Mouse (Mus musculus): ENCODE results near the gene Nme7. TPM values are rescaled to one million over a fixed set of nuclear protein-coding genes. Genes with fewer than 3 reads are reported as not detected.

Gene Nme7
- 17.6 and 18.5 TPM in 2 replicates for total RNA-seq (2014; rRNA removed)
- 25.8 and 27.5 TPM in 2 replicates for polyA plus RNA-seq (2015; fragmentation: Nextera tagmentation; extraction: Ambion mirVana)

- Histone ChIP-seq H3K9ac (replicated peaks; ENCODE audit: low read length, poor library complexity, severe bottlenecking) (no peak within 1 kb of the TSS), H3K36me3 (ENCODE audit: insufficient read depth, low read length) (peaks cover 24% of the 10 kb centered on the region), H3K27ac (ENCODE audit: low read depth, low read length) (no peak within 1 kb of the TSS), H3K4me3 (ENCODE audit: low read depth, low read length) (no peak within 1 kb of the TSS), H3K27me3 (ENCODE audit: insufficient read depth, low read length) (no peaks in the 10 kb centered on the region), H3K4me2 (ENCODE audit: low read depth, low read length, poor library complexity, severe bottlenecking) (no peak within 1 kb of the TSS), H3K4me1 (ENCODE audit: insufficient read depth, low read length) (peaks cover 4% of the 10 kb centered on the region; the same call in 1 of the 2 replicates), H3K9me3 (ENCODE audit: low read length) (no peaks in the 10 kb centered on the region)
- no peak for TF ChIP-seq CTCF (IDR thresholded peaks at IDR 0.05)
- DNase-seq (ENCODE audit: low spot score) (no peak), ATAC-seq (ENCODE audit: low FRiP score) (no peak)
- 88% methylated on average over 5 of the region's 5 CpGs for WGBS
Observed at GRCm38 (mm10) chr1:164303821-164304220, at the start of gene Nme7. Nme7 (plus strand) TSS chr1:164304121.

- Histone ChIP-seq H3K9me3 (ENCODE audit: low read length) (no peaks in the 10 kb centered on the region), H3K4me3 (ENCODE audit: low read depth, low read length) (no peak overlapping the region), H3K4me1 (ENCODE audit: insufficient read depth, low read length) (peaks cover 10% of the 10 kb centered on the region; the same call in 1 of the 2 replicates), H3K36me3 (ENCODE audit: insufficient read depth, low read length) (peaks cover 16% of the 10 kb centered on the region; the same call in 1 of the 2 replicates), H3K27ac (ENCODE audit: low read depth, low read length) (no peak overlapping the region), H3K9ac (replicated peaks; ENCODE audit: low read length, poor library complexity, severe bottlenecking) (no peak overlapping the region), H3K4me2 (ENCODE audit: low read depth, low read length, poor library complexity, severe bottlenecking) (no peak overlapping the region), H3K27me3 (ENCODE audit: insufficient read depth, low read length) (no peaks in the 10 kb centered on the region)
- DNase-seq (ENCODE audit: low spot score): no peak
- no peak for ATAC-seq (ENCODE audit: low FRiP score)
- no peak for TF ChIP-seq CTCF (IDR thresholded peaks at IDR 0.05)
- WGBS: 84% methylated on average over 3 of the region's 3 CpGs
Observed at GRCm38 (mm10) chr1:164254836-164255235, 49.1 kb upstream of the Nme7 start.

- no peak for DNase-seq (ENCODE audit: low spot score)
- 89% methylated on average over 16 of the region's 16 CpGs for WGBS
Observed at GRCm38 (mm10) chr1:164260171-164261028, 43.5 kb upstream of the Nme7 start.

GRCm38 (mm10) chr1:164261553-164261952 lies 42.4 kb upstream of the Nme7 start:
- H3K4me3 ChIP-seq (ENCODE audit: low read depth, low read length): no peak overlapping the region
- H3K27me3 ChIP-seq (ENCODE audit: insufficient read depth, low read length): no peaks in the 10 kb centered on the region
- ATAC-seq (ENCODE audit: low FRiP score) (no peak), DNase-seq (ENCODE audit: low spot score) (no peak)
- TF ChIP-seq CTCF (IDR thresholded peaks at IDR 0.05): no peak
- 90% methylated on average over 7 of the region's 7 CpGs for WGBS
- H3K9ac ChIP-seq (replicated peaks; ENCODE audit: low read length, poor library complexity, severe bottlenecking): no peak overlapping the region
- H3K4me1 ChIP-seq (ENCODE audit: insufficient read depth, low read length): no peaks in the 10 kb centered on the region
- peaks cover 32% of the 10 kb centered on the region for H3K36me3 ChIP-seq (ENCODE audit: insufficient read depth, low read length)
- no peak overlapping the region for H3K4me2 ChIP-seq (ENCODE audit: low read depth, low read length, poor library complexity, severe bottlenecking)
- H3K27ac ChIP-seq (ENCODE audit: low read depth, low read length): no peak overlapping the region
- no peaks in the 10 kb centered on the region for H3K9me3 ChIP-seq (ENCODE audit: low read length)

More at GRCm38 (mm10) chr1:164260171-164261028, 43.5 kb upstream of the Nme7 start:
- TF ChIP-seq CTCF (IDR thresholded peaks at IDR 0.05): no peak
- Histone ChIP-seq H3K27ac (ENCODE audit: low read depth, low read length) (no peak overlapping the region), H3K4me1 (ENCODE audit: insufficient read depth, low read length) (no peaks in the 10 kb centered on the region), H3K4me2 (ENCODE audit: low read depth, low read length, poor library complexity, severe bottlenecking) (no peak overlapping the region), H3K4me3 (ENCODE audit: low read depth, low read length) (no peak overlapping the region), H3K27me3 (ENCODE audit: insufficient read depth, low read length) (no peaks in the 10 kb centered on the region), H3K9ac (replicated peaks; ENCODE audit: low read length, poor library complexity, severe bottlenecking) (no peak overlapping the region), H3K9me3 (ENCODE audit: low read length) (no peaks in the 10 kb centered on the region), H3K36me3 (ENCODE audit: insufficient read depth, low read length) (peaks cover 33% of the 10 kb centered on the region)
- no peak for ATAC-seq (ENCODE audit: low FRiP score)

GRCm38 (mm10) chr1:164270941-164271340 lies 33.0 kb upstream of the Nme7 start:
- no peak for TF ChIP-seq CTCF (IDR thresholded peaks at IDR 0.05)
- H3K4me3 ChIP-seq (ENCODE audit: low read depth, low read length): no peak overlapping the region
- no peak for ATAC-seq (ENCODE audit: low FRiP score)
- H3K36me3 ChIP-seq (ENCODE audit: insufficient read depth, low read length): no peaks in the 10 kb centered on the region
- no peaks in the 10 kb centered on the region for H3K4me1 ChIP-seq (ENCODE audit: insufficient read depth, low read length)
- H3K27me3 ChIP-seq (ENCODE audit: insufficient read depth, low read length): 0 out of 2 replicates have a peak, but pooled peaks cover 3% of the 10 kb centered on the region
- no peaks in the 10 kb centered on the region for H3K9me3 ChIP-seq (ENCODE audit: low read length)
- no peak for DNase-seq (ENCODE audit: low spot score)
- 88% methylated on average over 7 of the region's 7 CpGs for WGBS
- no peak overlapping the region for H3K27ac ChIP-seq (ENCODE audit: low read depth, low read length)
- no peak overlapping the region for H3K9ac ChIP-seq (replicated peaks; ENCODE audit: low read length, poor library complexity, severe bottlenecking)
- H3K4me2 ChIP-seq (ENCODE audit: low read depth, low read length, poor library complexity, severe bottlenecking): no peak overlapping the region

GRCm38 (mm10) chr1:164273659-164274058 lies 30.3 kb upstream of the Nme7 start:
- H3K9me3 ChIP-seq (ENCODE audit: low read length): no peaks in the 10 kb centered on the region
- H3K4me3 ChIP-seq (ENCODE audit: low read depth, low read length): no peak overlapping the region
- DNase-seq (ENCODE audit: low spot score) (peak; percentile 15), ATAC-seq (ENCODE audit: low FRiP score) (no peak)
- 73% methylated on average over 6 of the region's 6 CpGs for WGBS
- H3K9ac ChIP-seq (replicated peaks; ENCODE audit: low read length, poor library complexity, severe bottlenecking): no peak overlapping the region
- no peak overlapping the region for H3K27ac ChIP-seq (ENCODE audit: low read depth, low read length)
- no peaks in the 10 kb centered on the region for H3K4me1 ChIP-seq (ENCODE audit: insufficient read depth, low read length)
- no peaks in the 10 kb centered on the region for H3K36me3 ChIP-seq (ENCODE audit: insufficient read depth, low read length)
- H3K4me2 ChIP-seq (ENCODE audit: low read depth, low read length, poor library complexity, severe bottlenecking): no peak overlapping the region
- no peak for TF ChIP-seq CTCF (IDR thresholded peaks at IDR 0.05)
- H3K27me3 ChIP-seq (ENCODE audit: insufficient read depth, low read length): 0 out of 2 replicates have a peak, but pooled peaks cover 3% of the 10 kb centered on the region

Data from midbrain, postnatal 0 days (tissue).